Mouse (Mus musculus) testis, adult 2 months (tissue): Measurements from ENCODE around the gene Spock1.

Experiments used
- CTCF ChIP-seq: fragments of 200-500 bp; IDR thresholded peaks from 2 replicates; pipeline ENCODE4 v1.5.1; 2012; ENCODE audit warnings: low read depth, mild to moderate bottlenecking, inconsistent platforms, low read length, moderate library complexity; ENCODE audit not compliant: control insufficient read depth, insufficient read depth, insufficient replicate concordance
- POLR2A ChIP-seq: fragments of 200-500 bp; IDR thresholded peaks from 2 replicates; pipeline ENCODE4 v1.6.1; 2012; ENCODE audit warnings: low read depth, mild to moderate bottlenecking, inconsistent platforms, low read length, moderate library complexity; ENCODE audit not compliant: control insufficient read depth

DNA sequence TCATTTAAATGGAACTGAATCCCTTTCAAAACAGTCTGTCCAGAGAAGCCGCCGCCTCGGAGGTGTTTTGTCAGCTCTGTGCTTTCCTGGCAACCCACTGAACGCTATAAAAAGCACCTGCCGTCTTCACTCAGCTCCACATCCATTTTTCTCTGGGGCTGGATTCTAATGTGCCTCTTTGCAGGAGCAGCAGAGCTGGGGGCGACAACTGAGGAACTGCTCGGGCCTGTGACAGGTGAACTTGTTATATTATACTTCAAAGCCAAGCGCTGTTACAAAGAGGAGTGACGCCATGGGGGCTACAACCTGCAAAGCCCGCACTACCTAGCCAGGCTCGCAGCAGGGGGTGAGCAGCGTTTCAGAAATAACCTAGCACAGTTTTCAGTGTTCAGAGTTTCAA lies 42.0 kb upstream of the Spock1 start:
- TF ChIP-seq CTCF = no peak
- no peak for TF ChIP-seq POLR2A
